Mouse (Mus musculus): Measurements from ENCODE around the gene Prl2a1. TPM values are rescaled to one million over a fixed set of nuclear protein-coding genes. Genes with fewer than 3 reads are reported as not detected.
"Not testable (repeated sequence)": the region's sequence is repeated elsewhere in the genome, so short reads cannot be mapped to it uniquely, and the experiment has no call there.

Gene Prl2a1
- not detected in 2 replicates for polyA plus RNA-seq (2015; fragmentation: Nextera tagmentation; extraction: Ambion mirVana)

DNA sequence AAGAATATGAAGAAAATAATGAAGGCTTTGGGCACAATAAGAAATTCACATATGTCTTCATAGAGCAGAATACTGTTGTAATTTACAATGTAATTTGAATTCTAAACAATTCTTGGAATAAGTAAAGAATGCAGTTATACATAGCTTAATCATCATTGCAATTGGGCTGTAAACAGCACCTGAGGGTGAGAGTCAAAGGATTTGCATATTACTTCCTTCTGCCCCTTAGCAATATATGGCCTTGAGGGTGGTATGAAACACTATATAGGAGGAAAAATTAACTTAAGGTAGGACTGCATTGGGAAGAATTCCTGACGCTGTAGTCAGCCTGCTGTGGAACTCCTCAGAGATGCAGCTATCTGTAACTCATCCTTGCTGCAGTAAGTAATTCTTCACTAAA lies at the start of gene Prl2a1:
TSS of gene Prl2a1 (plus strand) at position 301 of the 400 bp plus-strand sequence.
- WGBS = 83% methylated on average over 1 of the region's 1 CpGs
- no peaks in the 10 kb centered on the region for H3K27me3 ChIP-seq
- H3K4me2 ChIP-seq = no peak within 1 kb of the TSS
- no peaks in the 10 kb centered on the region for H3K36me3 ChIP-seq (ENCODE audit: poor library complexity, severe bottlenecking)
- no peak for ATAC-seq
- no peak within 1 kb of the TSS for H3K9ac ChIP-seq
- H3K27ac ChIP-seq = no peak within 1 kb of the TSS
- H3K4me3 ChIP-seq = no peak within 1 kb of the TSS
- no peaks in the 10 kb centered on the region for H3K9me3 ChIP-seq (replicated peaks)
- H3K4me1 ChIP-seq = no peaks in the 10 kb centered on the region

- H3K27me3 ChIP-seq, H3K9ac ChIP-seq: not testable (repeated sequence)
- WGBS = 84% methylated on average over 3 of the region's 3 CpGs
These were observed 20.8 kb upstream of the Prl2a1 start, which contains the start of gene Prl7c1 for GRCm38 (mm10) chr13:27780704-27781103. Prl7c1 (minus strand) TSS chr13:27780804.

DNA sequence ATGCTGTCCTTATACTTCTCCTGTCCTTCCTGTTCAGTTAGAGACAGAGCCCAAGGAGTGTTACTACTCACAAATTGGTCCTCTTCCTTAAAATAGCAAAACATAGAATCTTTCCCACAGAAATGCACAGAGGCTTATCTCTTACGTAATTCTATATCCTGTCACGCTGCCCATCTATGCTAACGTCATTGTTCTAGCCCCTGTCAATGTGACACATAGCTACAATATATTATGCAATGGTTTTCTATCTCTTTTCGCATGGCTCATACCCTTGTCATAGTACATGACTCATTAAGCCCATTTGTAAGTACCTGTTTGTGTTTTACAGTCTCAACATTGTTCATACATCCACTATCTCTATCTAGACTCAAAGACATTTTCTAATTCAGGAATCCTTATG lies 2.2 kb upstream of the Prl2a1 start:
- ATAC-seq = no peak
- 93% methylated on average over 4 of the region's 4 CpGs for WGBS
- H3K27me3 ChIP-seq = no peaks in the 10 kb centered on the region
- no peak overlapping the region for H3K4me2 ChIP-seq
- H3K9me3 ChIP-seq (replicated peaks) = no peaks in the 10 kb centered on the region
- H3K9ac ChIP-seq = no peak overlapping the region
- no peaks in the 10 kb centered on the region for H3K36me3 ChIP-seq (ENCODE audit: poor library complexity, severe bottlenecking)
- H3K27ac ChIP-seq = no peak overlapping the region
- H3K4me1 ChIP-seq = no peaks in the 10 kb centered on the region
- H3K4me3 ChIP-seq = no peak overlapping the region

More at GRCm38 (mm10) chr13:27780704-27781103, 20.8 kb upstream of the Prl2a1 start, which contains the start of gene Prl7c1:
- H3K4me2 ChIP-seq; H3K4me1 ChIP-seq; H3K27ac ChIP-seq; H3K36me3 ChIP-seq (ENCODE audit: poor library complexity, severe bottlenecking); H3K9me3 ChIP-seq (replicated peaks); H3K4me3 ChIP-seq; ATAC-seq: not testable (repeated sequence)

DNA sequence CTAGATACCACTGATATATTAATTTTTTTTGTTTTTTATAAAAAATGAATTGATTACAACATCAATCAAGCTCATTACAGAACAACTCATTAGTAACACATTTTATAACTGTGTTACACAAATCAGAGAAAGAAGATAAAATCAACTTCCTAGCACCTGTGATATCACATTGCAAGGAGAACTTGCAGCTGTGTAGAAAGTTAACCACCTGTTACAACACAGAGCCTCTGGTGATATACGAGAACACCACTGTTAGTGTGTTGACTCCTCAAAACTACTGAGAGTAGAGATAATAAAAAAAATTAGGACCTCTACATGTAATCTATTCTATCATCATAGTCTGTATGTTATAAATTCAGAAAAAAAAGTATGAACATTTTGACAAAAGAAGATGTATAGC lies 1.3 kb downstream of the Prl2a1 start:
- Histone ChIP-seq H3K36me3 (ENCODE audit: poor library complexity, severe bottlenecking) (no peaks in the 10 kb centered on the region), H3K9me3 (replicated peaks) (no peaks in the 10 kb centered on the region), H3K9ac (no peak overlapping the region), H3K27me3 (no peaks in the 10 kb centered on the region), H3K4me2 (no peak overlapping the region), H3K4me1 (no peaks in the 10 kb centered on the region), H3K27ac (no peak overlapping the region), H3K4me3 (no peak overlapping the region)
- no peak for ATAC-seq
- WGBS = 92% methylated on average over 1 of the region's 1 CpGs

DNA sequence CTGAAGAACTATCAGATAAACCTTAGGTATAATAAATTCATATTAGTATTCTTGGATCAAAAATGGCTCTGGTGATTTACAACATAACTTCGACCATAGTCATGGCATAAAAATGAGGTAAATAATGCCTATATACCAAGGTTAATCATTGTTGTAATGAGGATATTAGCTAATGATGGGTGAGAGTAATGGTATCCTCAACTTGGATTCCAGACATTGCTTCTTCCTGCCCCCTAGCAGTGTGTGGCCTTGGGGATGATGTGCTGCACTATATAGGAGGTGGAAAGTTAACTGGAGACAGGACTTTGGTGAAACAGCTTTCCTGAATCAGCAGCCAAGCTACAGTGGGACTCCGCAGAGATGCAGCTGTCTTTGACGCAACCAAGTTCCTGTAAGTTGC lies 47.6 kb downstream of the Prl2a1 start, which contains the start of gene Prl2c1:
TSS of gene Prl2c1 (plus strand) at position 301 of the 400 bp plus-strand sequence.
- no peak within 1 kb of the TSS for H3K4me2 ChIP-seq
- H3K4me3 ChIP-seq = no peak within 1 kb of the TSS
- ATAC-seq = no peak
- no peak within 1 kb of the TSS for H3K27ac ChIP-seq
- no peaks in the 10 kb centered on the region for H3K9me3 ChIP-seq (replicated peaks)
- H3K27me3 ChIP-seq = no peaks in the 10 kb centered on the region
- no peaks in the 10 kb centered on the region for H3K36me3 ChIP-seq (ENCODE audit: poor library complexity, severe bottlenecking)
- H3K9ac ChIP-seq = no peak within 1 kb of the TSS
- no peaks in the 10 kb centered on the region for H3K4me1 ChIP-seq
- WGBS = 93% methylated on average over 3 of the region's 3 CpGs

Other genes with a start within 250 kb of the Prl2a1 start
- gene Prl8a9, start 237.0 kb upstream of the Prl2a1 start, polyA plus RNA-seq (2015; fragmentation: Nextera tagmentation; extraction: Ambion mirVana) = not detected in 2 replicates
- not detected in 2 replicates for gene Prl8a1, start 219.5 kb upstream of the Prl2a1 start, polyA plus RNA-seq (2015; fragmentation: Nextera tagmentation; extraction: Ambion mirVana)
- not detected in 2 replicates for gene Prl7b1, start 191.1 kb upstream of the Prl2a1 start, polyA plus RNA-seq (2015; fragmentation: Nextera tagmentation; extraction: Ambion mirVana)
- not detected in 2 replicates for gene Prl7a1, start 159.2 kb upstream of the Prl2a1 start, polyA plus RNA-seq (2015; fragmentation: Nextera tagmentation; extraction: Ambion mirVana)
- gene Prl7a2, start 133.6 kb upstream of the Prl2a1 start, polyA plus RNA-seq (2015; fragmentation: Nextera tagmentation; extraction: Ambion mirVana) = not detected in 2 replicates
- not detected in 2 replicates for gene Prl7d1, start 84.9 kb upstream of the Prl2a1 start, polyA plus RNA-seq (2015; fragmentation: Nextera tagmentation; extraction: Ambion mirVana)
- gene Prl7c1, start 20.9 kb upstream of the Prl2a1 start, polyA plus RNA-seq (2015; fragmentation: Nextera tagmentation; extraction: Ambion mirVana) = not detected in 2 replicates
- gene Prl2c1, start 47.7 kb downstream of the Prl2a1 start, polyA plus RNA-seq (2015; fragmentation: Nextera tagmentation; extraction: Ambion mirVana) = not detected in 2 replicates
- not detected in 2 replicates for gene Prl4a1, start 214.6 kb downstream of the Prl2a1 start, polyA plus RNA-seq (2015; fragmentation: Nextera tagmentation; extraction: Ambion mirVana)